Mouse (Mus musculus): ENCODE results near the gene Kras. TPM values are rescaled to one million over a fixed set of nuclear protein-coding genes. Genes with fewer than 3 reads are reported as not detected.

The Kras gene
- total and polyA plus RNA-seq, 3 experiments, result 5.9 to 32.8 (median 18.8) TPM

DNA sequence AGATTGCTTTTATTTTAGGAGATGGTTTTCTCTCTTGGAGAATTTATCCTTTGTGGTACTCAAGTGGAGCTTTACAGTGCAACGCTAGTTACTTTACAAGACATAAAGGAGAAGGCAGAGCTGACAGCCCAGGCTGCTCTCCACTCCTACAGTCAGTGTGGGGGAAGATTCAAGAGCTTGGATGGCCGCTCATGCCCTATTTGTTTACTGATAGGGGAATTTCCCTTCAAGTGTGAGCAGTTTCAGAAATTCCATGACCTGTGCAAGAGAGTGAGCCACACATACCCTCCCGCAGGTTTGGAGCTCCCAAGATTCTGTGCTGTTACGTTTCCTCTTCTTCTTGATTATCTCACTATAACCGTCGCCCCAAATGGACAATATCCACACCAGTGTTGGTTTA is 17.7 kb upstream of the Kras start (continued):
- peak; percentile 34; the same call in 1 of the 2 replicates for TF ChIP-seq JUND (conservative IDR thresholded peaks at IDR 0.05; ENCODE audit: low read depth, low read length)
- TF ChIP-seq KAT2A (IDR thresholded peaks at IDR 0.05; ENCODE audit: insufficient replicate concordance, low read length), result no peak
- peak; percentile 45; the same call in 1 of the 2 replicates for TF ChIP-seq MYC (IDR thresholded peaks at IDR 0.05; ENCODE audit: low read depth, low read length)
- peak; percentile 83 for TF ChIP-seq ETS1 (conservative IDR thresholded peaks at IDR 0.05; ENCODE audit: low read depth, low read length)
- TF ChIP-seq EP300 (IDR thresholded peaks at IDR 0.05; ENCODE audit: low read length), result peak; percentile 76
- no peak for TF ChIP-seq ZKSCAN1 (IDR thresholded peaks at IDR 0.05; ENCODE audit: borderline replicate concordance, low read depth, low read length)
- 0 out of 2 replicates have a peak, but pooled peaks have one; percentile 41 for TF ChIP-seq RCOR1 (conservative IDR thresholded peaks at IDR 0.05; ENCODE audit: low read depth, low read length)
- TF ChIP-seq TBP (conservative IDR thresholded peaks at IDR 0.05; ENCODE audit: low read depth, low read length), result no peak
- TF ChIP-seq USF1 (IDR thresholded peaks at IDR 0.05; ENCODE audit: low read depth, low read length), result no peak
- TF ChIP-seq MAX (IDR thresholded peaks at IDR 0.05; ENCODE audit: low read length), result 0 out of 2 replicates have a peak, but pooled peaks have one; percentile 26
- TF ChIP-seq JUN (IDR thresholded peaks at IDR 0.05; ENCODE audit: insufficient read depth, low read depth, low read length), result peak; percentile 30; the same call in 1 of the 2 replicates

DNA sequence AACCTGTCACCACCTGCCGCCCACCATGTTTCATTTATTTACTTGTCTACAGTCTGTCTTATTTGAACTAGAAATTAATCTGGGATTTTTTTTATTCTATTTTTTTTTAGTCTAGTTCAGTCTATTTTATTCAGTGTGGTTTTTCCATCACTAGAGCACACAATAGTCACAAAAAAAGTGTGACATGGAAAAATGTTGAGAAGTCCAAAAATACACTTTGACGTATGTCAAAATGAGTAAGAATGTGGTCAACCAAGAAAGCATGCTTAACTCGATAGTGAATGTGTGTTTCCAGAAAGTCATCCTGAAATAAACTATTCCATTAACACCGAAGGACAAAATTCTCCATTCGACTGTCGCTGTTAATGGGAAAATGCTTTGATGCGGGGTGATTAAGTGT is 12.3 kb upstream of the Kras start:
- Histone ChIP-seq H3K79me2 (replicated peaks; ENCODE audit: control insufficient read depth, extremely low read depth, insufficient read depth, poor library complexity, severe bottlenecking) (no peaks in the 10 kb centered on the region), H3K27me3 (replicated peaks) (no peaks in the 10 kb centered on the region), H3K9me3 (replicated peaks; ENCODE audit: low read length) (peaks cover 3% of the 10 kb centered on the region), H3K4me1 (ENCODE audit: control insufficient read depth in 1 of 2, insufficient read depth in 2 of 2) (peaks cover 4 to 30% of the 10 kb centered on the region in 2 experiments), H3K27ac (ENCODE audit: insufficient read depth, low read depth) (no peak overlapping the region), H3K9ac (ENCODE audit: insufficient read depth, low read depth) (no peak overlapping the region), H3K4me3 (replicated peaks in 1 of 3; ENCODE audit: low read depth in 2 of 3, low read length in 2 of 3, poor library complexity in 1 of 3) (no peak overlapping the region), H3K36me3 (replicated peaks in 1 of 2; ENCODE audit: control insufficient read depth in 1 of 2, insufficient read depth in 1 of 2, low read length in 1 of 2) (no peaks in the 10 kb centered on the region), H3K4me2 (ENCODE audit: insufficient read depth, low read depth, poor library complexity, severe bottlenecking) (no peak overlapping the region)
- dilution Hi-C loops (cut with MboI; ENCODE audit: extremely low pct_ligation_motif_present, extremely low pct_unique_long_range_greater_than_20kb, low sequenced_read_pairs), result no loop called here
- in situ Hi-C loops (cut with MboI; ENCODE audit: low pct_ligation_motif_present, low pct_unique_long_range_greater_than_20kb, low sequenced_read_pairs), result no loop called here
- TF ChIP-seq MEF2A (IDR thresholded peaks at IDR 0.05; ENCODE audit: borderline replicate concordance, low read depth, low read length), result peak; percentile 97
- TF ChIP-seq POLR2AphosphoS2 (IDR thresholded peaks at IDR 0.05; ENCODE audit: low read depth, low read length), result no peak
- no peak; the same call in 1 of the 2 replicates for TF ChIP-seq JUND (conservative IDR thresholded peaks at IDR 0.05; ENCODE audit: low read depth, low read length)
- no peak for TF ChIP-seq GABPA (IDR thresholded peaks at IDR 0.05; ENCODE audit: insufficient replicate concordance, low read depth, low read length)
- TF ChIP-seq IRF4 (IDR thresholded peaks at IDR 0.05; ENCODE audit: low read depth, low read length), result peak; percentile 24; the same call in 1 of the 2 replicates
- TF ChIP-seq ETS1 (conservative IDR thresholded peaks at IDR 0.05; ENCODE audit: low read depth, low read length), result peak; percentile 84
- peak; percentile 74 for TF ChIP-seq BHLHE40 (IDR thresholded peaks at IDR 0.05; ENCODE audit: low read depth, low read length)
- TF ChIP-seq JUN (IDR thresholded peaks at IDR 0.05; ENCODE audit: insufficient read depth, low read depth, low read length), result peak; percentile 66; the same call in 1 of the 2 replicates
- TF ChIP-seq NELFE (IDR thresholded peaks at IDR 0.05; ENCODE audit: low read depth, low read length), result no peak
- TF ChIP-seq ZMIZ1 (IDR thresholded peaks at IDR 0.05; ENCODE audit: low read depth, low read length), result no peak
- TF ChIP-seq MAX (IDR thresholded peaks at IDR 0.05; ENCODE audit: low read length), result peak; percentile 40; the same call in 1 of the 2 replicates
- TF ChIP-seq EP300 (IDR thresholded peaks at IDR 0.05; ENCODE audit: low read length), result peak; percentile 82
- TF ChIP-seq SIN3A (IDR thresholded peaks at IDR 0.05; ENCODE audit: low read length), result 0 out of 2 replicates have a peak, but pooled peaks have one; percentile 55
- no peak for TF ChIP-seq ELF1 (IDR thresholded peaks at IDR 0.05; ENCODE audit: low read depth, low read length)
- no peak for TF ChIP-seq MAFK (IDR thresholded peaks at IDR 0.05; ENCODE audit: insufficient replicate concordance, low read length)
- TF ChIP-seq MYC (IDR thresholded peaks at IDR 0.05; ENCODE audit: low read depth, low read length), result 0 out of 2 replicates have a peak, but pooled peaks have one; percentile 22
- TF ChIP-seq TCF12 (IDR thresholded peaks at IDR 0.05; ENCODE audit: low read depth, low read length), result no peak
- TF ChIP-seq ZNF384 (IDR thresholded peaks at IDR 0.05; ENCODE audit: low read depth, low read length), result peak; percentile 80
- no peak for TF ChIP-seq ZKSCAN1 (IDR thresholded peaks at IDR 0.05; ENCODE audit: borderline replicate concordance, low read depth, low read length)
- TF ChIP-seq USF1 (IDR thresholded peaks at IDR 0.05; ENCODE audit: low read depth, low read length), result no peak
- TF ChIP-seq NRF1 (IDR thresholded peaks at IDR 0.05; ENCODE audit: low read depth, low read length), result no peak
- no peak for TF ChIP-seq CTCF (conservative IDR thresholded peaks at IDR 0.05 in 1 of 2, IDR thresholded peaks at IDR 0.05 in 1 of 2; ENCODE audit: low read depth in 2 of 2, low read length in 2 of 2)
- DNase-seq (ENCODE audit: extremely low read depth), result peak; percentile 24

Measured in CH12.LX (cell line).